Mouse (Mus musculus) gastrocnemius, adult 18-20 months (tissue): Measurements from ENCODE around the gene Dnase1l1. TPM values are rescaled to one million over a fixed set of nuclear protein-coding genes. Genes with fewer than 3 reads are reported as not detected.

Experiments used
- DNase-seq: peaks from one replicate; pipeline ENCODE4 v3.0.0; 2021; ENCODE audit warnings: low spot score
- total RNA-seq, 2 experiments: library from RNA; stranded (reverse); gene quantifications; 2 replicates each; pipeline ENCODE4 v1.2.3; 2021

The Dnase1l1 gene
- total RNA-seq, 2 experiments from 2014 or later = 114 to 124 TPM

GRCm38 (mm10) chrX:74270062-74270901 is 11.9 kb downstream of the Dnase1l1 start, which contains the start of gene Rpl10:
Gene Rpl10 (plus strand): TSS chrX:74270812.
- DNase-seq = peak; percentile 92

GRCm38 (mm10) chrX:74269736-74270061 is 12.4 kb downstream of the Dnase1l1 start:
- DNase-seq = no peak

GRCm38 (mm10) chrX:74257746-74258145 is 24.4 kb downstream of the Dnase1l1 start:
- no peak for DNase-seq

GRCm38 (mm10) chrX:74254888-74255565 is 27.1 kb downstream of the Dnase1l1 start:
- no peak for DNase-seq

- peak; percentile 88 for DNase-seq
Measured at GRCm38 (mm10) chrX:74254153-74254887, 27.8 kb downstream of the Dnase1l1 start, which contains the start of gene Emd. Gene Emd (plus strand): TSS chrX:74254687.

GRCm38 (mm10) chrX:74249615-74250014 is 32.5 kb downstream of the Dnase1l1 start, which contains the start of gene Flna:
Gene Flna (minus strand): TSS chrX:74249820.
- DNase-seq = peak; percentile 56

- peak; percentile 62 for DNase-seq
Measured at GRCm38 (mm10) chrX:74248651-74249050, 33.5 kb downstream of the Dnase1l1 start.

- DNase-seq = peak; percentile 30
Measured at GRCm38 (mm10) chrX:74246693-74247092, 35.4 kb downstream of the Dnase1l1 start.

- DNase-seq = peak; percentile 86
Measured at GRCm38 (mm10) chrX:74246213-74246681, 35.9 kb downstream of the Dnase1l1 start.

GRCm38 (mm10) chrX:74245687-74246086 is 36.5 kb downstream of the Dnase1l1 start:
- DNase-seq = peak; percentile 77

- DNase-seq = no peak
Measured at GRCm38 (mm10) chrX:74245107-74245506, 37.0 kb downstream of the Dnase1l1 start.

- peak; percentile 58 for DNase-seq
Measured at GRCm38 (mm10) chrX:74244614-74245083, 37.5 kb downstream of the Dnase1l1 start.

- DNase-seq = no peak
Measured at GRCm38 (mm10) chrX:74243807-74244206, 38.3 kb downstream of the Dnase1l1 start.

- DNase-seq = no peak
Measured at GRCm38 (mm10) chrX:74243396-74243795, 38.7 kb downstream of the Dnase1l1 start.

- no peak for DNase-seq
Measured at GRCm38 (mm10) chrX:74240332-74240731, 41.8 kb downstream of the Dnase1l1 start.

- no peak for DNase-seq
Measured at GRCm38 (mm10) chrX:74233196-74233595, 48.9 kb downstream of the Dnase1l1 start.

- no peak for DNase-seq
Measured at GRCm38 (mm10) chrX:74230038-74230437, 52.1 kb downstream of the Dnase1l1 start.
